Comparison of ENCODE assay signal across 11 mouse cellular contexts in the genomic region with DNA sequence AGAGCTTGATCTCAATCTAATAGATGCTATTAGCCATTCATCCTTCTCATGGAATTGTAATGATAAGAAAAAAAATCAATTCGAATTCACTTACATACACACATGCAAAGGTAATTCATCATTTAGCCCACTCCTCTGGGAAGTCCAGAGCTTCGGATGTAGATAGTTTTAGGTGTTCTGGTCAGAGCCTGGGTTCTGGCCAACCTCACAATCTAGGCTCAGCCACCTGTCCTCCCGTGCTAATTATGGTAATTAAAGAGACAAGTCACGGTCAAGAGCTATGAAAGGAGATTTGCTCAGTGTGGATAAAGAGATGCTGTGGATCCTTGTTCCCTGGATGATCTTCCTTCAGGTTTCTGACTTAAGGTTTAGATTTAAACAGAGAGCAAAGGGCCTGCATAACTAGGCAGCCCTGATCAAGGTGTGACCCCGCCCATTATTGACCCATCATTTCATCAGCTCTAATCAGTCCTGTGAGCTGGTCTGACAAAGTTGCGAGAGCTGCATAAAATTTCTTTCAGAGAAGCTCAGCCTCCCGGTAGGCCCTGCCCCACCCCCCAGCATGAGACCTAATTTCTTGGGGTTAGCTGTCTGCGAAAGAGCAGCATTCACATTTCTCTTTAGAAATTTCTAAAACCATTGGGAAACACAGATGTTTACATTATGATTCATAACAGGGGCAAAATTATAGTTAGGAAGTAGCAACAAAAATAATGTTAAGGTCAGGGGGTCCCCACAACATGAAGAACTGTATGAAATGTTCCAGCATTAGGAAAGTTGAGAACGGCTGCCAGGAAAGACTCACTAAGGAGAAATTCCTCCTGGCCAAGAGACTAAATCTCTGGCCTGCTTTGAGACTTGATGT.
DNase-seq lines count a peak whose midpoint lies in the region; ATAC-seq lines count a peak whose summit lies in the region.
"Had no signal": no experiment of that assay in that cellular context is flagged by ENCODE, and none has a peak within 500 bp of the region (broad histone marks: within the 10 kb centered on the region; RNA-seq: fewer than 3 reads in every experiment).

No protein-coding gene starts in this region.

- no peak overlapping the region for H3K27ac ChIP-seq in embryonic facial prominence, embryonic 12.5 days
- no peak overlapping the region for H3K27ac ChIP-seq in limb, embryonic 13.5 days
- H3K27ac ChIP-seq: heart, embryonic 15.5 days; kidney, embryonic 15.5 days; liver, embryonic 14.5 days had no signal

- no peaks in the 10 kb centered on the region for H3K27me3 ChIP-seq in embryonic facial prominence, embryonic 12.5 days
- peaks cover 6% of the 10 kb centered on the region for H3K27me3 ChIP-seq in limb, embryonic 13.5 days
- H3K27me3 ChIP-seq: heart, embryonic 15.5 days had no signal

- 56% methylated on average over 9 of the region's 9 CpGs for WGBS in embryonic facial prominence, embryonic 12.5 days
- WGBS in limb, embryonic 13.5 days, result 41% methylated on average over 9 of the region's 9 CpGs

- DNase-seq in heart, adult 11 months, result peak; percentile 28
- no peak for DNase-seq in heart, adult 18-20 months
- DNase-seq in 3T3-L1 (ENCODE audit: low read depth, low spot score), result peak; percentile 72
- no peak for DNase-seq in ovary, postnatal 36 days (ENCODE audit: low spot score)
- no peak for DNase-seq in adrenal gland, postnatal 14 days

- ATAC-seq in embryonic facial prominence, embryonic 12.5 days (ENCODE audit: insufficient number of reproducible peaks, insufficient read depth, low FRiP score, low TSS enrichment), result no peak
- ATAC-seq in limb, embryonic 13.5 days (ENCODE audit: low FRiP score, low read depth), result no peak
- no peak for ATAC-seq in monocyte, adult 5-6 weeks (replicated peaks; ENCODE audit: insufficient number of reproducible peaks, low FRiP score, low TSS enrichment, poor library complexity, severe bottlenecking)

- peaks cover 18% of the 10 kb centered on the region for H3K4me1 ChIP-seq in embryonic facial prominence, embryonic 12.5 days
- H3K4me1 ChIP-seq in limb, embryonic 13.5 days, result peaks cover 18% of the 10 kb centered on the region

- 0 out of 2 replicates have a peak overlapping the region, but pooled peaks have one; percentile 33 for H3K4me2 ChIP-seq in embryonic facial prominence, embryonic 12.5 days (replicated peaks)
- peak overlapping the region; percentile 60; the same call in 1 of the 2 replicates for H3K4me2 ChIP-seq in limb, embryonic 13.5 days (replicated peaks)
- H3K4me2 ChIP-seq: heart, embryonic 15.5 days had no signal

- H3K36me3 ChIP-seq in embryonic facial prominence, embryonic 12.5 days, result no peaks in the 10 kb centered on the region
- no peaks in the 10 kb centered on the region for H3K36me3 ChIP-seq in limb, embryonic 13.5 days
- H3K36me3 ChIP-seq: heart, embryonic 15.5 days; kidney, embryonic 15.5 days had no signal

- no peak overlapping the region for H3K9ac ChIP-seq in embryonic facial prominence, embryonic 12.5 days
- H3K9ac ChIP-seq in limb, embryonic 13.5 days, result no peak overlapping the region
- H3K9ac ChIP-seq: heart, embryonic 15.5 days; kidney, embryonic 15.5 days; liver, embryonic 14.5 days had no signal

- H3K9me3 ChIP-seq in embryonic facial prominence, embryonic 12.5 days, result no peaks in the 10 kb centered on the region
- no peaks in the 10 kb centered on the region for H3K9me3 ChIP-seq in limb, embryonic 13.5 days
- H3K9me3 ChIP-seq: heart, embryonic 15.5 days; kidney, embryonic 15.5 days had no signal

- no peak overlapping the region for H3K4me3 ChIP-seq in embryonic facial prominence, embryonic 12.5 days
- no peak overlapping the region for H3K4me3 ChIP-seq in limb, embryonic 13.5 days
- H3K4me3 ChIP-seq: heart, embryonic 15.5 days had no signal

Comparison
In these comparisons a context has a peak if more than half of its experiments do, and no peak if none do; other contexts are left out.
1. DNase-seq: peak in heart, adult 11 months (single experiment) and 3T3-L1 (single experiment); none in heart, adult 18-20 months (0 of 2), ovary, postnatal 36 days (single experiment) and adrenal gland, postnatal 14 days (single experiment).